Mouse (Mus musculus): ENCODE measurements around the gene Vmn1r163.
"Not testable (repeated sequence)": the region's sequence is repeated elsewhere in the genome, so short reads cannot be mapped to it uniquely, and the experiment has no call there.

DNA sequence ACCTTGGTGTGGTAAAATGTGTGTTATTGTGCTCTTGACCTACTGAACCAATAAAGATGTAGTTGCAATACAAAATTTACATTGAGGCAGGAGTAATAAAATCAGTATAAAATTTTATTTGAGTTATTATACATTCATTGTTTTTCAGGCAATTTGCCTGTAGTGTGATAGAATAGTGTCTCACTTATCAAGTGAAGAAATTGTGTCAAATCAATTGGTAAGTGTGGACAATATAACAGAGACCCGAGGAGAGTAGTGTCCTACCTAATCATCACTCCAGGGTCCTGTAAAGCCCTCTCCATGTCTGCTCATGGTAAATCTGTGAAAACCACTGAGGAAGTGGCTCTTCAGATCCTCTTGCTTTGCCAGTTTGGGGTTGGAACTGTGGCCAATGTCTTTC lies at the start of gene Vmn1r163:
- TF ChIP-seq CHD2 (IDR thresholded peaks at IDR 0.05; ENCODE audit: low read depth, low read length); MAFK (IDR thresholded peaks at IDR 0.05; ENCODE audit: insufficient read depth, low read depth, low read length); HCFC1 (IDR thresholded peaks at IDR 0.05; ENCODE audit: borderline replicate concordance, insufficient read depth, low read length); ZNF384 (IDR thresholded peaks at IDR 0.05; ENCODE audit: low read depth, low read length): not testable (repeated sequence)

Measured in ES-E14 (cell line).